Mouse (Mus musculus): ENCODE results near the gene Gp6. TPM values are rescaled to one million over a fixed set of nuclear protein-coding genes. Genes with fewer than 3 reads are reported as not detected.

The Gp6 gene
- polyA plus RNA-seq (2012; rRNA removed) = 1.2 and 1.3 TPM in 2 replicates

DNA sequence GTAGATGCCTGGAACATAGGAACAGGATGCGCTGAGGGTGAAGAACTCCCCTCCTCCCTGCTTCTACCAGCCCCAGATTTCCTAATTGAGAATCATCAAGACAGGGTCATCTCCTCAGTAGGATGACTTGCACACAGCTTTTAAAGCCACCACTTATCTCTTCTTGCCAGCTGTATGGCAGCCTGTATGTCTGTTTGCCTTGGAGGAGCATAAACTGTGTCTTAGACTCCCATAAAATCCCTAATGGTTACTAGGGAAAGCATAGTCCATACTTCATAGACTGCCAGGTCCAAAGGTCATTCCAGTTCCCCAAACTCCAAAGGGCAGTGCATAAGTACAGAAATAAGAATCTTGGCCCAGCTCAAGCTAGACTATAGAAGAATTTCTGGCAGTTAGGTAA lies at the start of gene Gp6:
Gp6 (minus strand) TSS at position 15 of the 400 bp plus-strand sequence.

DNA sequence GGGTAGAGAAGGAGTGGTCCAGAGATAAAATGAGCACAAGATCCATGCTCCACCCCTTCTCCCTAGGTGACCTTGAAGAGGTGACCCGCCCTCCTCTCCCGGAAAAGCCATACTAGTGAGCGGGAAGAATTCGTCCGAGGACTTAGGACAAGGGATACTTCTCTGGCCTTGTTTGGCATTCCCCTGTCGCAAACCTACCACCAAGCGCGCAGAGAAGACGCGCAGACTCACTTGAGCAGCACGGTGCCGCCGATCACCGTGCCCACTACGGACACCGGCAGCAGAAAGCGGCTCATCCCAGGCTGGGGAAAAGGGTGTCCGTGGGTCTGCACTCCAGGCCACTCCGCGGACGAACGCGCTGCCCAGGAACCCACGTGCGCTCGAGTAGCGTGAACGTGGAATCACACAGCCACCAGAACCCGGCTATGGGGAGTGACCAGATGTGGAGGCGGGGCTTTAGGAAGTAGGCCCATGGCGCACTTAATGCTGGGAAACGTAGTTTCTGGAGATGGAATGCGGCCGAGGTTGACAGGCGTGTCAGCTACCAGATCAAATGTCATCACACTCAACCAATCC lies 47.8 kb upstream of the Gp6 start, which contains the start of gene Rdh13:
Rdh13 (minus strand) TSS at position 434 of the 576 bp plus-strand sequence.

DNA sequence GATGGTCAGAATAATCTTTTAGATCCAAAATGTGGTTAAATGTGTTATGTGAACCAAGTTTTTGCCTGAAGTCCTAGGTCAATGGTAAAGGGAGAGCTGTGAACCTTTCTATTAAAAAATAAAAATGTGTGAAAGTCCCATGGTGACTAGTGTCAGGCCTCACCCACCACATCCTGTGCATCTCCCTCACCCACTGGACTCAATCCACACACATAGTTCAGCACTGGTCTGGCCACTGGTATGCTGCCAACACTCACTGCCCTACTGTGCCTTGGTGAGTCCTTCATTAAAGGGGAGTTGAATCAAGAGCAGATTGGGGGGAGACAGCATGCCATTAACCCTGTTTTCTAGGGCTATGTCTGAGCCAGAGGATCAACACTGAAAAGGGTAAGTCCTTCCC lies 60.0 kb downstream of the Gp6 start, which contains the start of gene Ncr1:
Ncr1 (plus strand) TSS at position 216 of the 400 bp plus-strand sequence.

Other genes starting within 250 kb of the Gp6 start
- 1.1 and 1.2 TPM in 2 replicates for gene Leng9, start 247.4 kb downstream of the Gp6 start, polyA plus RNA-seq (2012; rRNA removed)
- gene Cdc42ep5, start 232.9 kb downstream of the Gp6 start, polyA plus RNA-seq (2012; rRNA removed) = 6.3 and 6.4 TPM in 2 replicates
- gene Lilra5, start 160.0 kb downstream of the Gp6 start, polyA plus RNA-seq (2012; rRNA removed) = 1.1 and 1.3 TPM in 2 replicates
- 0.13 and 0.30 TPM in 2 replicates for gene Ncr1, start 60.0 kb downstream of the Gp6 start, polyA plus RNA-seq (2012; rRNA removed)
- gene Rdh13, start 47.9 kb upstream of the Gp6 start, polyA plus RNA-seq (2012; rRNA removed) = 3.5 and 4.7 TPM in 2 replicates
- 1.5 and 2.5 TPM in 2 replicates for gene Eps8l1, start 62.9 kb upstream of the Gp6 start, polyA plus RNA-seq (2012; rRNA removed)
- 17.0 and 21.0 TPM in 2 replicates for gene Ppp1r12c, start 103.9 kb upstream of the Gp6 start, polyA plus RNA-seq (2012; rRNA removed)
- 3.9 and 5.7 TPM in 2 replicates for gene Tnnt1, start 118.6 kb upstream of the Gp6 start, polyA plus RNA-seq (2012; rRNA removed)
- gene Tnni3, start 126.5 kb upstream of the Gp6 start, polyA plus RNA-seq (2012; rRNA removed) = 0.34 and 0.41 TPM in 2 replicates
- gene Dnaaf3, start 134.7 kb upstream of the Gp6 start, polyA plus RNA-seq (2012; rRNA removed) = 0.40 and 0.44 TPM in 2 replicates
- gene Syt5, start 149.8 kb upstream of the Gp6 start, polyA plus RNA-seq (2012; rRNA removed) = 0.25 and 0.27 TPM in 2 replicates
- 0.01 and 0.04 TPM in 2 replicates for gene Ptprh, start 206.3 kb upstream of the Gp6 start, polyA plus RNA-seq (2012; rRNA removed)
- gene Tmem86b, start 233.7 kb upstream of the Gp6 start, polyA plus RNA-seq (2012; rRNA removed) = 36.5 and 38.2 TPM in 2 replicates